Mouse (Mus musculus): ENCODE data around the gene Acss3. TPM values are rescaled to one million over a fixed set of nuclear protein-coding genes. Genes with fewer than 3 reads are reported as not detected.

Acss3 gene
- polyA plus RNA-seq (2012; rRNA removed), result 0.05 and 0.06 TPM in 2 replicates

GRCm38 (mm10) chr10:107123529-107124335 is at the start of gene Acss3:
Gene Acss3 (minus strand): TSS chr10:107123668.
- no peak for TF ChIP-seq CTCF (IDR thresholded peaks at IDR 0.05; ENCODE audit: extremely low read depth, insufficient read length, insufficient replicate concordance, low read depth, low read length)
- TF ChIP-seq POLR2A (IDR thresholded peaks at IDR 0.05; ENCODE audit: low read depth, low read length), result no peak
- WGBS, result 3% methylated on average over 17 of the region's 17 CpGs
- no peak within 1 kb of the TSS for H3K27ac ChIP-seq (ENCODE audit: insufficient read depth, low read depth, low read length)

DNA sequence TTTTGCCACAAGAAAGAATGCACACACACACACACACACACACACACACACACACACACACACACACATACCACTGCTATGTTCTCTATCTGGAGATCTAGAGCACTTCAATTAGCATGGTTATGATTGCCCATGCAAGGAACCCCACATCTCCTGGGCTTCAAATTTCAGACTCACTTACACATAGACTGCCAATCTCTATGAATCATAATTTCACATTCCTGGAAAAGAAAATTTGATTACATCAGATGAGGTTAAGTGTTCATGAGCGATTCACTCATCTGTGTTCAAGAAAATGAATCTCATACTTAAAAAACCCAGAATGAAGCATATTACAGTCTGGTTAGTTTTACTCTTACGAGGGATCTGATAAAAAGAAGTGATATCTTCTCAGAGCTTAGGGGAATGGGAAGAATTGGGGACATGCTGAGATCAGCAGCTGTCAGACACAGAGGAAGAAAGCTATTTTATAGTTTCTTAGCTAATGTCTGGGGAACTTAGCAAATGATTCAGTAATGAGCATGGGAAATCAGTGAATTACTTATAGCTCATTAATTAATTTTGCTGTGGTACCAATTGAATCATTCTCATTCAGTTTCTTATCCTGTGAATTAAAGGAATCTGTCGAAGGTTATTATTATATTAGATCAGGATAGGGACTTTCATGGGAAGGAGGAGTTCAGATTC is 48.7 kb upstream of the Acss3 start:
- Histone ChIP-seq H3K27me3 (ENCODE audit: control insufficient read depth, insufficient read depth, low read length) (no peaks in the 10 kb centered on the region), H3K27ac (ENCODE audit: insufficient read depth, low read depth, low read length) (no peak overlapping the region), H3K36me3 (ENCODE audit: control insufficient read depth, insufficient read depth, low read length) (no peaks in the 10 kb centered on the region), H3K4me1 (ENCODE audit: control insufficient read depth, insufficient read depth, insufficient read length, low read length) (no peaks in the 10 kb centered on the region), H3K4me3 (ENCODE audit: low read depth, low read length) (no peak overlapping the region)
- TF ChIP-seq CTCF (IDR thresholded peaks at IDR 0.05; ENCODE audit: extremely low read depth, insufficient read length, insufficient replicate concordance, low read depth, low read length) (no peak), POLR2A (IDR thresholded peaks at IDR 0.05; ENCODE audit: low read depth, low read length) (no peak)
- WGBS, result 66% methylated on average over 3 of the region's 3 CpGs

More at GRCm38 (mm10) chr10:107123529-107124335, at the start of gene Acss3:
- no peaks in the 10 kb centered on the region for H3K36me3 ChIP-seq (ENCODE audit: control insufficient read depth, insufficient read depth, low read length)
- H3K4me3 ChIP-seq (ENCODE audit: low read depth, low read length), result peak within 1 kb of the TSS; percentile 68
- no peaks in the 10 kb centered on the region for H3K27me3 ChIP-seq (ENCODE audit: control insufficient read depth, insufficient read depth, low read length)
- H3K4me1 ChIP-seq (ENCODE audit: control insufficient read depth, insufficient read depth, insufficient read length, low read length), result peaks cover 3% of the 10 kb centered on the region; the same call in 1 of the 2 replicates

- Histone ChIP-seq H3K27ac (ENCODE audit: insufficient read depth, low read depth, low read length) (no peak overlapping the region), H3K36me3 (ENCODE audit: control insufficient read depth, insufficient read depth, low read length) (no peaks in the 10 kb centered on the region), H3K4me1 (ENCODE audit: control insufficient read depth, insufficient read depth, insufficient read length, low read length) (no peaks in the 10 kb centered on the region), H3K4me3 (ENCODE audit: low read depth, low read length) (no peak overlapping the region), H3K27me3 (ENCODE audit: control insufficient read depth, insufficient read depth, low read length) (no peaks in the 10 kb centered on the region)
- TF ChIP-seq POLR2A (IDR thresholded peaks at IDR 0.05; ENCODE audit: low read depth, low read length), result no peak
- TF ChIP-seq CTCF (IDR thresholded peaks at IDR 0.05; ENCODE audit: extremely low read depth, insufficient read length, insufficient replicate concordance, low read depth, low read length), result no peak
- WGBS, result 85% methylated on average over 3 of the region's 3 CpGs
These were observed 43.0 kb upstream of the Acss3 start for GRCm38 (mm10) chr10:107166486-107166885.

DNA sequence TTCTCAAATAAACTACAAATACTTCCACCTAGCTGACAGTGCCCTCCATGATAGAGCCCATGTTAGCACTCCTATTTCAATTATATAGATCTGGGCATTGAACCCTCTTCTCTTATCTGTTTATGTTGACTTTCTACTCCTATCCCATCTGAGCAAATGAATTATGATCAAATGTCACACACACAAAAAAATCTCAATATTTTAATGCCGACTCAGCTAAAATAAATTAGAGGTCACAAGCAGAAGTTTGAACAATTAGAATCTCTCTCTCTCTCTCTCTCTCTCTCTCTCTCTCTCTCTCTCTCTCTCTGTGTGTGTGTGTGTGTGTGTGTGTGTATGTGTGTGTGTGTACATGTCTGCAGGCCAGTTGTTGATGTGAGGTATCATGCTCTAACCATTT is 25.3 kb upstream of the Acss3 start:
- no peaks in the 10 kb centered on the region for H3K27me3 ChIP-seq (ENCODE audit: control insufficient read depth, insufficient read depth, low read length)
- TF ChIP-seq CTCF (IDR thresholded peaks at IDR 0.05; ENCODE audit: extremely low read depth, insufficient read length, insufficient replicate concordance, low read depth, low read length) (no peak), POLR2A (IDR thresholded peaks at IDR 0.05; ENCODE audit: low read depth, low read length) (no peak)
- H3K4me1 ChIP-seq (ENCODE audit: control insufficient read depth, insufficient read depth, insufficient read length, low read length), result no peaks in the 10 kb centered on the region
- H3K27ac ChIP-seq (ENCODE audit: insufficient read depth, low read depth, low read length), result no peak overlapping the region
- WGBS, result 70% methylated on average over 1 of the region's 1 CpGs
- no peak overlapping the region for H3K4me3 ChIP-seq (ENCODE audit: low read depth, low read length)
- no peaks in the 10 kb centered on the region for H3K36me3 ChIP-seq (ENCODE audit: control insufficient read depth, insufficient read depth, low read length)

GRCm38 (mm10) chr10:107144016-107144415 is 20.5 kb upstream of the Acss3 start:
- no peak overlapping the region for H3K27ac ChIP-seq (ENCODE audit: insufficient read depth, low read depth, low read length)
- H3K4me1 ChIP-seq (ENCODE audit: control insufficient read depth, insufficient read depth, insufficient read length, low read length), result no peaks in the 10 kb centered on the region
- 19% methylated on average over 1 of the region's 1 CpGs for WGBS
- H3K4me3 ChIP-seq (ENCODE audit: low read depth, low read length), result no peak overlapping the region
- H3K36me3 ChIP-seq (ENCODE audit: control insufficient read depth, insufficient read depth, low read length), result no peaks in the 10 kb centered on the region
- TF ChIP-seq CTCF (IDR thresholded peaks at IDR 0.05; ENCODE audit: extremely low read depth, insufficient read length, insufficient replicate concordance, low read depth, low read length), result no peak
- TF ChIP-seq POLR2A (IDR thresholded peaks at IDR 0.05; ENCODE audit: low read depth, low read length), result no peak
- H3K27me3 ChIP-seq (ENCODE audit: control insufficient read depth, insufficient read depth, low read length), result no peaks in the 10 kb centered on the region

DNA sequence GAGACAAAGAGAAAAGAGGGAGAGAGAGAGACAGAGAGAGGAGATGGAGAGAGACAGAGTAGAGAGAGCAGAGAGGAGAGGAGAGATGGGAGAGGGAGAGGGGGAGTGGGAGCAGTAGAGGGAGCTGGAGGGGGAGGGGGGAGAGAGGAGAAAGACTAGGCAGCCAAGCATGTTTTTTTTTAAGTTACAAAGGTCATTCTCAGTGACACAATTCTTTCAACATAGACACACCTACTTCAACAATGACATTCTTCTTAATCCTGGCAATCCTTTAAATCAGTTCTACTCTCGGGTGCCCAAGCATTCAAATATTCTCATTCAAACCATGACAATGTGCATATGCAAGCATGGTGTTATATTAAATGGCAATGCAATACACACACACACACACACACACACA is 19.4 kb upstream of the Acss3 start:
- 18% methylated on average over 1 of the region's 1 CpGs for WGBS
- H3K27ac ChIP-seq (ENCODE audit: insufficient read depth, low read depth, low read length), result no peak overlapping the region
- H3K4me3 ChIP-seq (ENCODE audit: low read depth, low read length), result no peak overlapping the region
- H3K36me3 ChIP-seq (ENCODE audit: control insufficient read depth, insufficient read depth, low read length), result no peaks in the 10 kb centered on the region
- H3K27me3 ChIP-seq (ENCODE audit: control insufficient read depth, insufficient read depth, low read length), result no peaks in the 10 kb centered on the region
- no peaks in the 10 kb centered on the region for H3K4me1 ChIP-seq (ENCODE audit: control insufficient read depth, insufficient read depth, insufficient read length, low read length)
- TF ChIP-seq POLR2A (IDR thresholded peaks at IDR 0.05; ENCODE audit: low read depth, low read length), result no peak
- no peak for TF ChIP-seq CTCF (IDR thresholded peaks at IDR 0.05; ENCODE audit: extremely low read depth, insufficient read length, insufficient replicate concordance, low read depth, low read length)
